22 mouse cellular contexts compared by ENCODE assay signal in genomic region chr13:91649926-91650325, GRCm38 (mm10).
DNase-seq lines count a peak whose midpoint lies in the region; ATAC-seq lines count a peak whose summit lies in the region.
"Had no signal": no experiment of that assay in that cellular context is flagged by ENCODE, and none has a peak within 500 bp of the region (broad histone marks: within the 10 kb centered on the region; RNA-seq: fewer than 3 reads in every experiment).

No protein-coding gene starts in this region.

- H3K9me3 ChIP-seq in kidney, embryonic 16.5 days (ENCODE audit: low read length), result no peaks in the 10 kb centered on the region
- H3K9me3 ChIP-seq in midbrain, embryonic 13.5 days, result no peaks in the 10 kb centered on the region
- H3K9me3 ChIP-seq: heart, embryonic 15.5 days; hindbrain, embryonic 10.5 days; midbrain, embryonic 12.5 days had no signal

- H3K27me3 ChIP-seq in kidney, embryonic 16.5 days (ENCODE audit: insufficient read depth, low read length), result no peaks in the 10 kb centered on the region
- H3K27me3 ChIP-seq in midbrain, embryonic 13.5 days, result no peaks in the 10 kb centered on the region
- H3K27me3 ChIP-seq: heart, embryonic 15.5 days; midbrain, embryonic 12.5 days had no signal

- WGBS in kidney, embryonic 16.5 days, result 60% methylated on average over 7 of the region's 7 CpGs
- 75% methylated on average over 7 of the region's 7 CpGs for WGBS in midbrain, embryonic 13.5 days

- H3K4me3 ChIP-seq in kidney, embryonic 16.5 days (ENCODE audit: low read length), result no peak overlapping the region
- no peak overlapping the region for H3K4me3 ChIP-seq in midbrain, embryonic 13.5 days (replicated peaks)
- H3K4me3 ChIP-seq: heart, embryonic 15.5 days; hindbrain, embryonic 10.5 days; midbrain, embryonic 12.5 days had no signal

- no peak overlapping the region for H3K4me2 ChIP-seq in kidney, embryonic 16.5 days (replicated peaks; ENCODE audit: low read depth, low read length)
- no peak overlapping the region for H3K4me2 ChIP-seq in midbrain, embryonic 13.5 days (replicated peaks)
- H3K4me2 ChIP-seq: heart, embryonic 15.5 days; midbrain, embryonic 12.5 days had no signal

- DNase-seq in 3T3-L1 (ENCODE audit: low read depth, low spot score), result peak; percentile 37
- DNase-seq in ES-CJ7 (ENCODE audit: low read depth, low spot score), result peak; percentile 5
- peak; percentile 21 for DNase-seq in fat pad, adult 2 months (ENCODE audit: extremely low read depth, low read depth, low spot score)
- no peak for DNase-seq in thymus, postnatal 0 days (ENCODE audit: low spot score)
- no peak for DNase-seq in right cerebral cortex, postnatal 25 days
- no peak for DNase-seq in spleen, adult 18-20 months
- DNase-seq: adrenal gland, postnatal 25 days; cerebellum, adult 8-10 months; heart, adult 11 months; liver; lung, adult 2 months; lung, postnatal 4 days; retina, postnatal 1 day; thymus, adult 18-20 months had no signal

- H3K4me1 ChIP-seq in kidney, embryonic 16.5 days (ENCODE audit: insufficient read depth, low read length), result no peaks in the 10 kb centered on the region
- no peaks in the 10 kb centered on the region for H3K4me1 ChIP-seq in midbrain, embryonic 13.5 days (replicated peaks)
- H3K4me1 ChIP-seq: heart, embryonic 15.5 days; midbrain, embryonic 12.5 days had no signal

- H3K9ac ChIP-seq in kidney, embryonic 16.5 days (replicated peaks; ENCODE audit: low read length), result no peak overlapping the region
- no peak overlapping the region for H3K9ac ChIP-seq in midbrain, embryonic 13.5 days (replicated peaks)
- H3K9ac ChIP-seq: heart, embryonic 15.5 days; midbrain, embryonic 12.5 days had no signal

- 0 out of 2 replicates have a peak, but pooled peaks cover 6% of the 10 kb centered on the region for H3K36me3 ChIP-seq in kidney, embryonic 16.5 days (ENCODE audit: insufficient read depth, low read length)
- H3K36me3 ChIP-seq in midbrain, embryonic 13.5 days, result no peaks in the 10 kb centered on the region

- ATAC-seq in kidney, embryonic 16.5 days (ENCODE audit: low FRiP score, low TSS enrichment), result peak; percentile 89
- ATAC-seq in midbrain, embryonic 13.5 days, result no peak
- ATAC-seq: activated CD4-positive, CD25-positive, alpha-beta regulatory T cell, adult 4 months; CD4-positive, CD25-positive, alpha-beta regulatory T cell, adult 4 months; forebrain, embryonic 14.5 days had no signal

- no peak overlapping the region for H3K27ac ChIP-seq in kidney, embryonic 16.5 days (ENCODE audit: low read length)
- H3K27ac ChIP-seq in midbrain, embryonic 13.5 days, result no peak overlapping the region
- H3K27ac ChIP-seq: heart, embryonic 15.5 days; hindbrain, embryonic 10.5 days; midbrain, embryonic 12.5 days had no signal

Comparison
In these comparisons a context has a peak if more than half of its experiments do, and no peak if none do; other contexts are left out.
1. DNase-seq: peak in 3T3-L1 (single experiment), ES-CJ7 (single experiment) and fat pad, adult 2 months (single experiment); none in thymus, postnatal 0 days (single experiment), right cerebral cortex, postnatal 25 days (single experiment) and spleen, adult 18-20 months (0 of 2).